Mouse (Mus musculus) midbrain, embryonic 12.5 days (tissue): ENCODE measurements around the gene Rai2. TPM values are rescaled to one million over a fixed set of nuclear protein-coding genes. Genes with fewer than 3 reads are reported as not detected.
A peak's percentile ranks its signal among the peaks of the same experiment; 100 is the strongest.

Source experiments
- ATAC-seq: fragments of 200-750 bp; cut with Nextera tagmentation; 2 replicates; pipeline ENCODE4 v1.8.0; 2017; ENCODE audit warnings: low read depth, moderate TSS enrichment, moderate library complexity; ENCODE audit not compliant: low FRiP score
- H3K27ac ChIP-seq: fragments of 300-500 bp; sonication (generic); replicated peaks from 2 replicates; pipeline ENCODE4 v1.5.1; 2016; ENCODE audit warnings: mild to moderate bottlenecking
- H3K27me3 ChIP-seq: fragments of 300-500 bp; sonication (generic); 2 replicates; pipeline ENCODE4 v1.6.1; 2016; ENCODE audit warnings: mild to moderate bottlenecking
- H3K36me3 ChIP-seq: fragments of 300-500 bp; sonication (generic); 2 replicates; pipeline ENCODE4 v1.6.1; 2016
- H3K4me1 ChIP-seq: fragments of 300-500 bp; sonication (generic); 2 replicates; pipeline ENCODE4 v1.6.1; 2016
- H3K4me2 ChIP-seq: fragments of 300-500 bp; sonication (generic); replicated peaks from 2 replicates; pipeline ENCODE4 v1.6.1; 2016; ENCODE audit warnings: mild to moderate bottlenecking, moderate library complexity
- H3K4me3 ChIP-seq: fragments of 300-500 bp; sonication (generic); 2 replicates; pipeline ENCODE4 v1.5.1; 2016; ENCODE audit warnings: mild to moderate bottlenecking
- H3K9ac ChIP-seq: fragments of 300-500 bp; sonication (generic); replicated peaks from 2 replicates; pipeline ENCODE4 v1.6.1; 2016; ENCODE audit warnings: mild to moderate bottlenecking, moderate library complexity
- H3K9me3 ChIP-seq: fragments of 300-500 bp; sonication (generic); 2 replicates; pipeline ENCODE4 v1.6.1; 2016; ENCODE audit warnings: mild to moderate bottlenecking
- WGBS: fragments of 180-500 bp; shearing (Covaris S2); methylation state at CpG from one replicate; pipeline ENCODE4 v1.1.7; 2016; 5-methylcytosine and 5-hydroxymethylcytosine counted together
- polyA plus RNA-seq: library from polyadenylated mRNA; unstranded; fragments of >200 nt; fragmentation: Nextera tagmentation; extraction: Ambion mirVana; gene quantifications from 2 replicates; pipeline ENCODE4 v1.2.1, GENCODE M21; 2016

Rai2 gene
- polyA plus RNA-seq: 5.5 and 6.2 TPM in 2 replicates

GRCm38 (mm10) chrX:161716865-161717763 is at the start of gene Rai2:
Gene Rai2, plus strand, starts transcription at chrX:161717069.
- peak; percentile 81 for ATAC-seq
- 16% methylated on average over 55 of the region's 79 CpGs for WGBS

GRCm38 (mm10) chrX:161689336-161689735 is 27.5 kb upstream of the Rai2 start:
- Histone ChIP-seq H3K27ac (no peak overlapping the region), H3K36me3 (no peaks in the 10 kb centered on the region), H3K4me3 (no peak overlapping the region), H3K27me3 (peaks cover 17% of the 10 kb centered on the region), H3K9me3 (no peaks in the 10 kb centered on the region), H3K4me2 (no peak overlapping the region), H3K4me1 (no peaks in the 10 kb centered on the region), H3K9ac (no peak overlapping the region)
- ATAC-seq: no peak
- 75% methylated on average over 3 of the region's 3 CpGs for WGBS

More at GRCm38 (mm10) chrX:161716865-161717763, at the start of gene Rai2:
- Histone ChIP-seq H3K9ac (peak within 1 kb of the TSS; percentile 69), H3K27me3 (peaks cover 59% of the 10 kb centered on the region), H3K4me2 (peak within 1 kb of the TSS; percentile 79), H3K4me1 (no peaks in the 10 kb centered on the region), H3K4me3 (peak within 1 kb of the TSS; percentile 60), H3K27ac (peak within 1 kb of the TSS; percentile 46), H3K9me3 (no peaks in the 10 kb centered on the region), H3K36me3 (no peaks in the 10 kb centered on the region)

GRCm38 (mm10) chrX:161716503-161716864 is 385 bp upstream of the Rai2 start:
- H3K4me3 ChIP-seq: peak overlapping the region; percentile 60
- no peaks in the 10 kb centered on the region for H3K36me3 ChIP-seq
- no peak overlapping the region; the same call in 1 of the 2 replicates for H3K27ac ChIP-seq
- peak overlapping the region; percentile 79 for H3K4me2 ChIP-seq
- H3K27me3 ChIP-seq: peaks cover 52% of the 10 kb centered on the region
- peak overlapping the region; percentile 69 for H3K9ac ChIP-seq
- H3K9me3 ChIP-seq: no peaks in the 10 kb centered on the region
- H3K4me1 ChIP-seq: no peaks in the 10 kb centered on the region
- WGBS: 34% methylated on average over 7 of the region's 9 CpGs
- peak; percentile 16 for ATAC-seq

GRCm38 (mm10) chrX:161717764-161718382 is 1.0 kb downstream of the Rai2 start:
- Histone ChIP-seq H3K4me3 (peak overlapping the region; percentile 60), H3K36me3 (no peaks in the 10 kb centered on the region), H3K4me1 (no peaks in the 10 kb centered on the region), H3K4me2 (peak overlapping the region; percentile 79), H3K9me3 (no peaks in the 10 kb centered on the region), H3K27ac (peak overlapping the region; percentile 46; the same call in 1 of the 2 replicates), H3K9ac (peak overlapping the region; percentile 69), H3K27me3 (peaks cover 64% of the 10 kb centered on the region)
- 23% methylated on average over 26 of the region's 26 CpGs for WGBS
- peak; percentile 52 for ATAC-seq

- H3K9ac ChIP-seq: peak overlapping the region; percentile 69; the same call in 1 of the 2 replicates
- peak overlapping the region; percentile 60 for H3K4me3 ChIP-seq
- peaks cover 71% of the 10 kb centered on the region for H3K27me3 ChIP-seq
- no peaks in the 10 kb centered on the region for H3K36me3 ChIP-seq
- H3K4me2 ChIP-seq: peak overlapping the region; percentile 79
- H3K4me1 ChIP-seq: no peaks in the 10 kb centered on the region
- no peaks in the 10 kb centered on the region for H3K9me3 ChIP-seq
- ATAC-seq: no peak
- 28% methylated on average over 11 of the region's 11 CpGs for WGBS
- H3K27ac ChIP-seq: no peak overlapping the region
These were observed 1.7 kb downstream of the Rai2 start for GRCm38 (mm10) chrX:161718548-161718947.

- no peaks in the 10 kb centered on the region for H3K9me3 ChIP-seq
- no peaks in the 10 kb centered on the region for H3K36me3 ChIP-seq
- no peak overlapping the region for H3K27ac ChIP-seq
- H3K4me1 ChIP-seq: no peaks in the 10 kb centered on the region
- ATAC-seq: no peak
- no peak overlapping the region for H3K9ac ChIP-seq
- no peak overlapping the region for H3K4me3 ChIP-seq
- H3K4me2 ChIP-seq: no peak overlapping the region
- peaks cover 87% of the 10 kb centered on the region for H3K27me3 ChIP-seq
- 63% methylated on average over 4 of the region's 4 CpGs for WGBS
These were observed 4.2 kb downstream of the Rai2 start for GRCm38 (mm10) chrX:161721082-161721481.

- Histone ChIP-seq H3K27ac (no peak overlapping the region), H3K4me3 (no peak overlapping the region)
- no peak for ATAC-seq
These were observed 6.5 kb downstream of the Rai2 start for GRCm38 (mm10) chrX:161723391-161723808.

GRCm38 (mm10) chrX:161726257-161726656 is 9.4 kb downstream of the Rai2 start:
- 79% methylated on average over 1 of the region's 1 CpGs for WGBS
- Histone ChIP-seq H3K9me3 (no peaks in the 10 kb centered on the region), H3K9ac (no peak overlapping the region), H3K4me2 (no peak overlapping the region), H3K4me1 (no peaks in the 10 kb centered on the region), H3K36me3 (no peaks in the 10 kb centered on the region), H3K27me3 (peaks cover 67% of the 10 kb centered on the region), H3K27ac (no peak overlapping the region), H3K4me3 (no peak overlapping the region)
- no peak for ATAC-seq

More at GRCm38 (mm10) chrX:161723391-161723808, 6.5 kb downstream of the Rai2 start:
- Histone ChIP-seq H3K4me2 (0 out of 2 replicates have a peak overlapping the region, but pooled peaks have one; percentile 8), H3K27me3 (peaks cover 71% of the 10 kb centered on the region), H3K36me3 (no peaks in the 10 kb centered on the region), H3K4me1 (no peaks in the 10 kb centered on the region), H3K9me3 (no peaks in the 10 kb centered on the region), H3K9ac (no peak overlapping the region)
- WGBS: 30% methylated on average over 9 of the region's 9 CpGs

- H3K27me3 ChIP-seq: peaks cover 58% of the 10 kb centered on the region
These were observed 11.6 kb downstream of the Rai2 start for GRCm38 (mm10) chrX:161728507-161728906.

GRCm38 (mm10) chrX:161730026-161730425 is 13.2 kb downstream of the Rai2 start:
- Histone ChIP-seq H3K27ac (no peak overlapping the region), H3K36me3 (no peaks in the 10 kb centered on the region), H3K4me1 (no peaks in the 10 kb centered on the region), H3K9ac (no peak overlapping the region), H3K4me3 (no peak overlapping the region), H3K9me3 (no peaks in the 10 kb centered on the region), H3K27me3 (peaks cover 64% of the 10 kb centered on the region), H3K4me2 (no peak overlapping the region)
- ATAC-seq: no peak

More at GRCm38 (mm10) chrX:161728507-161728906, 11.6 kb downstream of the Rai2 start:
- WGBS: 77% methylated on average over 4 of the region's 4 CpGs
- Histone ChIP-seq H3K36me3 (no peaks in the 10 kb centered on the region), H3K4me3 (no peak overlapping the region), H3K4me1 (no peaks in the 10 kb centered on the region), H3K9me3 (no peaks in the 10 kb centered on the region), H3K4me2 (no peak overlapping the region), H3K9ac (no peak overlapping the region), H3K27ac (no peak overlapping the region)
- no peak for ATAC-seq

- no peaks in the 10 kb centered on the region for H3K4me1 ChIP-seq
- no peak overlapping the region for H3K4me3 ChIP-seq
- ATAC-seq: no peak
- no peaks in the 10 kb centered on the region for H3K9me3 ChIP-seq
- 92% methylated on average over 3 of the region's 3 CpGs for WGBS
- peaks cover 62% of the 10 kb centered on the region for H3K27me3 ChIP-seq
- H3K27ac ChIP-seq: no peak overlapping the region
- no peaks in the 10 kb centered on the region for H3K36me3 ChIP-seq
- no peak overlapping the region for H3K9ac ChIP-seq
- no peak overlapping the region for H3K4me2 ChIP-seq
These were observed 15.0 kb downstream of the Rai2 start for GRCm38 (mm10) chrX:161731859-161732258.
